Mouse (Mus musculus): Measurements from ENCODE around the gene Dusp9.

GRCm38 (mm10) chrX:73639901-73640469, 766 bp downstream of the Dusp9 start:
- TF ChIP-seq CTCF (IDR thresholded peaks at IDR 0.05; ENCODE audit: insufficient read depth, low read length) (no peak), POLR2A (IDR thresholded peaks at IDR 0.05; ENCODE audit: borderline replicate concordance, extremely low read depth, low read depth, low read length) (no peak)

All from lung, adult 2 months (tissue).